Comparison of ENCODE assay signal across 18 mouse cellular contexts in the genomic region with DNA sequence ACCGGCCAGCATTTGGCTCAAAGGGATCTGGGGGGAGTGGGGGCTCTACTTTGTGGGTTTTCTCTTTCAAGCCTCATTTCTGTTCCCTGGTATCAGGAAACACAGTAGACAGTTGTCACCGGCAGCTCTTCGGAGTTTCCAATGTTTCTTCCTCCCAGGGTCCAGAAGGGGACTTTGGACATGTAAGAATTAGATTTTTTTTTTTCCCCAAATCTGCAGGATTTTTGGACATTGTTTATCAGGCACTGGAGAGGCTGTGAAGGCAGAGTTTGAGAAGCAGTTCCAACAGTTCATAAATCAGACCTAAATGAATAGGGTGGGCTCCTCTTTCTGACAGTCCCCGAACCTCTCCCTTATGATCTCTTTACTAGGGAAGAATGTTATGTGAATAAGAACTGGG.
DNase-seq lines count a peak whose midpoint lies in the region; ATAC-seq and TF ChIP-seq lines count a peak whose summit lies in the region.
"Had no signal": no experiment of that assay in that cellular context is flagged by ENCODE, and none has a peak within 500 bp of the region (broad histone marks: within the 10 kb centered on the region; RNA-seq: fewer than 3 reads in every experiment).

No protein-coding gene starts in this region.

- H3K36me3 ChIP-seq in kidney, embryonic 14.5 days (ENCODE audit: control insufficient read depth, insufficient read depth, low read length): no peaks in the 10 kb centered on the region
- H3K36me3 ChIP-seq in lung, embryonic 14.5 days (ENCODE audit: insufficient read depth): no peaks in the 10 kb centered on the region
- no peaks in the 10 kb centered on the region for H3K36me3 ChIP-seq in intestine, embryonic 16.5 days (ENCODE audit: control insufficient read depth, insufficient read depth, low read length)
- H3K36me3 ChIP-seq: embryonic facial prominence, embryonic 10.5 days; heart, embryonic 12.5 days had no signal

- H3K4me2 ChIP-seq in kidney, embryonic 14.5 days (replicated peaks; ENCODE audit: low read depth, low read length): no peak overlapping the region
- H3K4me2 ChIP-seq in lung, embryonic 14.5 days: no peak overlapping the region
- H3K4me2 ChIP-seq in intestine, embryonic 16.5 days (ENCODE audit: low read depth, low read length): no peak overlapping the region
- H3K4me2 ChIP-seq: forebrain, embryonic 13.5 days; heart, embryonic 12.5 days; hindbrain, embryonic 14.5 days had no signal

- 47% methylated on average over 4 of the region's 4 CpGs for WGBS in kidney, embryonic 14.5 days
- 38% methylated on average over 4 of the region's 4 CpGs for WGBS in lung, embryonic 14.5 days
- WGBS in intestine, embryonic 16.5 days: 76% methylated on average over 4 of the region's 4 CpGs

- no peak for TF ChIP-seq CTCF in lung, embryonic 14.5 days (IDR thresholded peaks at IDR 0.05; ENCODE audit: low read depth)

- 0 out of 2 replicates have a peak overlapping the region, but pooled peaks have one; percentile 24 for H3K27ac ChIP-seq in kidney, embryonic 14.5 days (ENCODE audit: low read depth, low read length)
- peak overlapping the region; percentile 69; the same call in 1 of the 2 replicates for H3K27ac ChIP-seq in lung, embryonic 14.5 days (ENCODE audit: low read depth)
- no peak overlapping the region for H3K27ac ChIP-seq in intestine, embryonic 16.5 days (ENCODE audit: low read length)
- H3K27ac ChIP-seq: embryonic facial prominence, embryonic 10.5 days; forebrain, embryonic 13.5 days; hindbrain, embryonic 14.5 days had no signal

- no peak overlapping the region for H3K9ac ChIP-seq in kidney, embryonic 14.5 days (ENCODE audit: low read depth, low read length)
- no peak overlapping the region for H3K9ac ChIP-seq in lung, embryonic 14.5 days
- no peak overlapping the region for H3K9ac ChIP-seq in intestine, embryonic 16.5 days (ENCODE audit: low read depth, low read length)
- H3K9ac ChIP-seq: forebrain, embryonic 13.5 days; forebrain, postnatal 0 days; heart, embryonic 12.5 days; hindbrain, embryonic 14.5 days had no signal

- H3K27me3 ChIP-seq in kidney, embryonic 14.5 days (ENCODE audit: control insufficient read depth, insufficient read depth, low read length): no peaks in the 10 kb centered on the region
- no peaks in the 10 kb centered on the region for H3K27me3 ChIP-seq in lung, embryonic 14.5 days (ENCODE audit: insufficient read depth, low read length)
- no peaks in the 10 kb centered on the region for H3K27me3 ChIP-seq in intestine, embryonic 16.5 days (replicated peaks; ENCODE audit: control insufficient read depth, insufficient read depth, low read length)
- H3K27me3 ChIP-seq: forebrain, embryonic 13.5 days; heart, embryonic 12.5 days had no signal

- DNase-seq in kidney, adult 11 months: no peak
- DNase-seq in lung, embryonic 14.5 days: peak; percentile 84
- no peak for DNase-seq in lung, postnatal 36 days
- DNase-seq in lung, postnatal 10 days: peak; percentile 41
- DNase-seq in lung, postnatal 14 days: no peak
- DNase-seq: adrenal gland, adult 2 months; adrenal gland, postnatal 25 days; cerebellum, adult 2 months; cerebellum, postnatal 10 days; forebrain, postnatal 0 days; gastrocnemius, postnatal 14 days; heart, postnatal 36 days had no signal

- H3K9me3 ChIP-seq in kidney, embryonic 14.5 days (ENCODE audit: control insufficient read depth, low read length): no peaks in the 10 kb centered on the region
- H3K9me3 ChIP-seq in lung, embryonic 14.5 days (ENCODE audit: low read depth, low read length): no peaks in the 10 kb centered on the region
- no peaks in the 10 kb centered on the region for H3K9me3 ChIP-seq in intestine, embryonic 16.5 days (ENCODE audit: control insufficient read depth, low read length)
- H3K9me3 ChIP-seq: embryonic facial prominence, embryonic 10.5 days; forebrain, embryonic 13.5 days; heart, embryonic 12.5 days had no signal

- peaks cover 20% of the 10 kb centered on the region for H3K4me1 ChIP-seq in kidney, embryonic 14.5 days (ENCODE audit: control insufficient read depth, insufficient read depth, low read length)
- H3K4me1 ChIP-seq in lung, embryonic 14.5 days (ENCODE audit: insufficient read depth): peaks cover 16% of the 10 kb centered on the region; the same call in 1 of the 2 replicates
- 0 out of 2 replicates have a peak, but pooled peaks cover 5% of the 10 kb centered on the region for H3K4me1 ChIP-seq in intestine, embryonic 16.5 days (ENCODE audit: control insufficient read depth, insufficient read depth, low read length)

- no peak overlapping the region for H3K4me3 ChIP-seq in kidney, embryonic 14.5 days (ENCODE audit: low read length)
- H3K4me3 ChIP-seq in lung, embryonic 14.5 days (ENCODE audit: low read depth, low read length): no peak overlapping the region
- H3K4me3 ChIP-seq in intestine, embryonic 16.5 days (ENCODE audit: low read length): no peak overlapping the region
- H3K4me3 ChIP-seq: embryonic facial prominence, embryonic 10.5 days; forebrain, embryonic 13.5 days; heart, embryonic 12.5 days had no signal

- ATAC-seq in kidney, embryonic 14.5 days (ENCODE audit: low FRiP score, low TSS enrichment): no peak
- ATAC-seq in lung, embryonic 14.5 days (ENCODE audit: insufficient read depth): peak; percentile 78
- no peak for ATAC-seq in intestine, embryonic 16.5 days
- ATAC-seq: forebrain, embryonic 13.5 days; forebrain, postnatal 0 days had no signal

Comparison
In these comparisons a context has a peak if more than half of its experiments do, and no peak if none do; other contexts are left out.
1. DNase-seq: peak in lung, embryonic 14.5 days (single experiment) and lung, postnatal 10 days (single experiment); none in kidney, adult 11 months (single experiment), lung, postnatal 36 days (single experiment) and lung, postnatal 14 days (single experiment).